Mouse (Mus musculus) megakaryocyte, embryonic 14.5 days (primary cell): ENCODE results near the gene Akap8l. TPM values are rescaled to one million over a fixed set of nuclear protein-coding genes. Genes with fewer than 3 reads are reported as not detected.

Source experiments
- H3K27me3 ChIP-seq: replicated peaks from 2 replicates; pipeline ENCODE3; 2012; ENCODE audit warnings: inconsistent platforms
- H3K36me3 ChIP-seq: replicated peaks from 2 replicates; pipeline ENCODE3; 2012; ENCODE audit warnings: low read length, inconsistent platforms, mixed read lengths
- H3K4me1 ChIP-seq: 2 replicates; pipeline ENCODE4 v1.6.1; 2012; ENCODE audit warnings: inconsistent platforms
- H3K4me3 ChIP-seq: replicated peaks from 2 replicates; pipeline ENCODE3; 2012; ENCODE audit warnings: moderate library complexity, mild to moderate bottlenecking, inconsistent platforms
- H3K9me3 ChIP-seq: 2 replicates; pipeline ENCODE4 v1.6.1; 2012; ENCODE audit warnings: inconsistent platforms
- FLI1 ChIP-seq: IDR thresholded peaks from 2 replicates; pipeline ENCODE4 v1.6.1; 2012; ENCODE audit warnings: low read length, inconsistent platforms, mixed read lengths
- GATA1 ChIP-seq: IDR thresholded peaks from 3 replicates; pipeline ENCODE4 v1.6.1; 2012; ENCODE audit warnings: mixed read lengths, low read length, inconsistent platforms, borderline replicate concordance
- polyA plus RNA-seq: library from polyadenylated mRNA; stranded (reverse); fragments of >175 nt; gene quantifications from 2 replicates; pipeline ENCODE4 v1.2.3, GENCODE M21; 2012; ENCODE audit warnings: low replicate concordance; ENCODE audit not compliant: insufficient read depth

Gene Akap8l
- polyA plus RNA-seq, 1 experiment, result 157 TPM

GRCm38 (mm10) chr17:32321836-32322235 lies 28.6 kb downstream of the Akap8l start:
- Histone ChIP-seq H3K36me3 (peaks cover 53% of the 10 kb centered on the region), H3K27me3 (no peaks in the 10 kb centered on the region), H3K4me1 (peaks cover 53% of the 10 kb centered on the region), H3K9me3 (no peaks in the 10 kb centered on the region), H3K4me3 (peak overlapping the region; percentile 99)
- no peak for TF ChIP-seq GATA1
- no peak for TF ChIP-seq FLI1

- TF ChIP-seq FLI1, result no peak
- TF ChIP-seq GATA1, result no peak
- peak overlapping the region; percentile 99 for H3K4me3 ChIP-seq
- H3K36me3 ChIP-seq, result peaks cover 53% of the 10 kb centered on the region
- H3K27me3 ChIP-seq, result no peaks in the 10 kb centered on the region
- peaks cover 55% of the 10 kb centered on the region for H3K4me1 ChIP-seq
- no peaks in the 10 kb centered on the region for H3K9me3 ChIP-seq
Observed at GRCm38 (mm10) chr17:32321390-32321734, 29.0 kb downstream of the Akap8l start.

- Histone ChIP-seq H3K4me3 (peak within 1 kb of the TSS; percentile 99), H3K27me3 (no peaks in the 10 kb centered on the region), H3K9me3 (no peaks in the 10 kb centered on the region), H3K36me3 (peaks cover 53% of the 10 kb centered on the region), H3K4me1 (peaks cover 59% of the 10 kb centered on the region)
- no peak for TF ChIP-seq FLI1
- TF ChIP-seq GATA1, result no peak
Observed at GRCm38 (mm10) chr17:32320597-32321389, 29.6 kb downstream of the Akap8l start, which contains the start of gene Akap8. Akap8 (minus strand) TSS chr17:32321238.

- TF ChIP-seq GATA1, result no peak
- TF ChIP-seq FLI1, result no peak
Observed at GRCm38 (mm10) chr17:32319950-32320349, 30.5 kb downstream of the Akap8l start.

GRCm38 (mm10) chr17:32317708-32318107 lies 32.7 kb downstream of the Akap8l start:
- TF ChIP-seq FLI1, result no peak
- peaks cover 62% of the 10 kb centered on the region for H3K36me3 ChIP-seq
- no peak overlapping the region for H3K4me3 ChIP-seq
- H3K9me3 ChIP-seq, result no peaks in the 10 kb centered on the region
- no peaks in the 10 kb centered on the region for H3K27me3 ChIP-seq
- peaks cover 52% of the 10 kb centered on the region for H3K4me1 ChIP-seq

More at GRCm38 (mm10) chr17:32319950-32320349, 30.5 kb downstream of the Akap8l start:
- H3K36me3 ChIP-seq, result peaks cover 55% of the 10 kb centered on the region
- no peaks in the 10 kb centered on the region for H3K9me3 ChIP-seq
- H3K27me3 ChIP-seq, result no peaks in the 10 kb centered on the region
- H3K4me3 ChIP-seq, result peak overlapping the region; percentile 99
- H3K4me1 ChIP-seq, result peaks cover 63% of the 10 kb centered on the region

GRCm38 (mm10) chr17:32317032-32317431 lies 33.4 kb downstream of the Akap8l start:
- peaks cover 45% of the 10 kb centered on the region for H3K4me1 ChIP-seq
- H3K36me3 ChIP-seq, result peaks cover 67% of the 10 kb centered on the region
- no peaks in the 10 kb centered on the region for H3K27me3 ChIP-seq
- no peaks in the 10 kb centered on the region for H3K9me3 ChIP-seq
- no peak for TF ChIP-seq GATA1
- TF ChIP-seq FLI1, result no peak
- H3K4me3 ChIP-seq, result no peak overlapping the region

GRCm38 (mm10) chr17:32315560-32315959 lies 34.8 kb downstream of the Akap8l start:
- Histone ChIP-seq H3K4me1 (peaks cover 38% of the 10 kb centered on the region), H3K9me3 (no peaks in the 10 kb centered on the region), H3K4me3 (no peak overlapping the region), H3K27me3 (no peaks in the 10 kb centered on the region), H3K36me3 (peaks cover 82% of the 10 kb centered on the region)
- no peak for TF ChIP-seq GATA1
- TF ChIP-seq FLI1, result no peak

- Histone ChIP-seq H3K4me3 (no peak overlapping the region), H3K9me3 (no peaks in the 10 kb centered on the region), H3K36me3 (peaks cover 99% of the 10 kb centered on the region), H3K27me3 (no peaks in the 10 kb centered on the region), H3K4me1 (peaks cover 30% of the 10 kb centered on the region)
- TF ChIP-seq GATA1 (no peak), FLI1 (no peak)
Observed at GRCm38 (mm10) chr17:32313892-32314291, 36.5 kb downstream of the Akap8l start.

GRCm38 (mm10) chr17:32312801-32313200 lies 37.6 kb downstream of the Akap8l start:
- H3K27me3 ChIP-seq, result no peaks in the 10 kb centered on the region
- peaks cover 19% of the 10 kb centered on the region for H3K4me1 ChIP-seq
- peaks cover 100% of the 10 kb centered on the region for H3K36me3 ChIP-seq
- no peak overlapping the region for H3K4me3 ChIP-seq
- TF ChIP-seq GATA1, result no peak
- TF ChIP-seq FLI1, result no peak
- no peaks in the 10 kb centered on the region for H3K9me3 ChIP-seq

- H3K4me3 ChIP-seq, result no peak overlapping the region
- H3K4me1 ChIP-seq, result no peaks in the 10 kb centered on the region
- peaks cover 100% of the 10 kb centered on the region for H3K36me3 ChIP-seq
- TF ChIP-seq FLI1, result no peak
- no peak for TF ChIP-seq GATA1
- no peaks in the 10 kb centered on the region for H3K27me3 ChIP-seq
- no peaks in the 10 kb centered on the region for H3K9me3 ChIP-seq
Observed at GRCm38 (mm10) chr17:32307963-32308362, 42.4 kb downstream of the Akap8l start.

- TF ChIP-seq GATA1 (no peak), FLI1 (no peak)
Observed at GRCm38 (mm10) chr17:32298125-32298524, 52.3 kb downstream of the Akap8l start.

More at GRCm38 (mm10) chr17:32298125-32298524, 52.3 kb downstream of the Akap8l start:
- Histone ChIP-seq H3K36me3 (peaks cover 2% of the 10 kb centered on the region), H3K9me3 (no peaks in the 10 kb centered on the region), H3K4me1 (no peaks in the 10 kb centered on the region), H3K27me3 (no peaks in the 10 kb centered on the region), H3K4me3 (no peak overlapping the region)
